Mouse (Mus musculus) midbrain, embryonic 12.5 days (tissue): ENCODE data around the gene Hrh1. TPM values are rescaled to one million over a fixed set of nuclear protein-coding genes. Genes with fewer than 3 reads are reported as not detected.

Experiments
- ATAC-seq: fragments of 200-750 bp; cut with Nextera tagmentation; 2 replicates; pipeline ENCODE4 v1.8.0; 2017; ENCODE audit warnings: low read depth, moderate TSS enrichment, moderate library complexity; ENCODE audit not compliant: low FRiP score
- H3K27ac ChIP-seq: fragments of 300-500 bp; sonication (generic); replicated peaks from 2 replicates; pipeline ENCODE4 v1.5.1; 2016; ENCODE audit warnings: mild to moderate bottlenecking
- H3K27me3 ChIP-seq: fragments of 300-500 bp; sonication (generic); 2 replicates; pipeline ENCODE4 v1.6.1; 2016; ENCODE audit warnings: mild to moderate bottlenecking
- H3K36me3 ChIP-seq: fragments of 300-500 bp; sonication (generic); 2 replicates; pipeline ENCODE4 v1.6.1; 2016
- H3K4me1 ChIP-seq: fragments of 300-500 bp; sonication (generic); 2 replicates; pipeline ENCODE4 v1.6.1; 2016
- H3K4me2 ChIP-seq: fragments of 300-500 bp; sonication (generic); replicated peaks from 2 replicates; pipeline ENCODE4 v1.6.1; 2016; ENCODE audit warnings: mild to moderate bottlenecking, moderate library complexity
- H3K4me3 ChIP-seq: fragments of 300-500 bp; sonication (generic); 2 replicates; pipeline ENCODE4 v1.5.1; 2016; ENCODE audit warnings: mild to moderate bottlenecking
- H3K9ac ChIP-seq: fragments of 300-500 bp; sonication (generic); replicated peaks from 2 replicates; pipeline ENCODE4 v1.6.1; 2016; ENCODE audit warnings: mild to moderate bottlenecking, moderate library complexity
- H3K9me3 ChIP-seq: fragments of 300-500 bp; sonication (generic); 2 replicates; pipeline ENCODE4 v1.6.1; 2016; ENCODE audit warnings: mild to moderate bottlenecking
- WGBS: fragments of 180-500 bp; shearing (Covaris S2); methylation state at CpG from one replicate; pipeline ENCODE4 v1.1.7; 2016; 5-methylcytosine and 5-hydroxymethylcytosine counted together
- polyA plus RNA-seq: library from polyadenylated mRNA; unstranded; fragments of >200 nt; fragmentation: Nextera tagmentation; extraction: Ambion mirVana; gene quantifications from 2 replicates; pipeline ENCODE4 v1.2.1, GENCODE M21; 2016

Gene Hrh1
- 0.21 and 0.28 TPM in 2 replicates for polyA plus RNA-seq

GRCm38 (mm10) chr6:114397691-114398217, at the start of gene Hrh1:
Hrh1 (plus strand) TSS chr6:114397936.
- Histone ChIP-seq H3K4me1 (peaks cover 28% of the 10 kb centered on the region), H3K9ac (peak within 1 kb of the TSS; percentile 52; the same call in 1 of the 2 replicates), H3K27me3 (peaks cover 72% of the 10 kb centered on the region), H3K27ac (no peak within 1 kb of the TSS), H3K9me3 (no peaks in the 10 kb centered on the region), H3K4me3 (peak within 1 kb of the TSS; percentile 59), H3K36me3 (no peaks in the 10 kb centered on the region), H3K4me2 (peak within 1 kb of the TSS; percentile 92)
- under 1% methylated on average over 56 of the region's 56 CpGs for WGBS
- peak; percentile 58 for ATAC-seq

- H3K9ac ChIP-seq = no peak overlapping the region
- no peak overlapping the region for H3K4me3 ChIP-seq
- H3K27ac ChIP-seq = no peak overlapping the region
- WGBS = 85% methylated on average over 4 of the region's 4 CpGs
- H3K36me3 ChIP-seq = no peaks in the 10 kb centered on the region
- no peak overlapping the region for H3K4me2 ChIP-seq
- peaks cover 5% of the 10 kb centered on the region; the same call in 1 of the 2 replicates for H3K27me3 ChIP-seq
- no peaks in the 10 kb centered on the region for H3K4me1 ChIP-seq
- H3K9me3 ChIP-seq = no peaks in the 10 kb centered on the region
- ATAC-seq = no peak
Observed at GRCm38 (mm10) chr6:114354635-114355034, 43.1 kb upstream of the Hrh1 start.

DNA sequence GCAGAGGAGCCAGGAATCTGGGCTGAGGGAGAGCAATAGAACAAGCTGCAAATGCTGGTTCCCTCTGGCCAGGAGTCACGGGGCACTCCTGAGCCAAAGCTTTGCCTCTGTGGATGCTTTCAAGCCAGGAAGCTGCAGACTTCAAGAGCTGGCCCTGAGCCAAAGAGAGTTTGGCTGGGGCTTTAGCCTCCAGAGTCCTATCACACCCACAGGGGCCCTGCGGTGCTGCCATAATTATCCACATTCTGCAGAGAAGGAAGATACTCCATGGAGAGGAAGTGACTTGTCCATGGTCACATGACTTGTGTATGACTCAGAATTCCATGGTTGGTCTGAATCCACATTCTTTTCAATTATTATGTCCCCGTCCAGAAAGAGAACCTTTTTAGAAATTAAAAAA, 39.6 kb upstream of the Hrh1 start:
- Histone ChIP-seq H3K36me3 (no peaks in the 10 kb centered on the region), H3K9me3 (no peaks in the 10 kb centered on the region), H3K4me3 (no peak overlapping the region), H3K27ac (no peak overlapping the region), H3K9ac (no peak overlapping the region), H3K27me3 (peaks cover 4% of the 10 kb centered on the region; the same call in 1 of the 2 replicates), H3K4me2 (no peak overlapping the region), H3K4me1 (no peaks in the 10 kb centered on the region)
- no peak for ATAC-seq
- WGBS = 76% methylated on average over 3 of the region's 3 CpGs

DNA sequence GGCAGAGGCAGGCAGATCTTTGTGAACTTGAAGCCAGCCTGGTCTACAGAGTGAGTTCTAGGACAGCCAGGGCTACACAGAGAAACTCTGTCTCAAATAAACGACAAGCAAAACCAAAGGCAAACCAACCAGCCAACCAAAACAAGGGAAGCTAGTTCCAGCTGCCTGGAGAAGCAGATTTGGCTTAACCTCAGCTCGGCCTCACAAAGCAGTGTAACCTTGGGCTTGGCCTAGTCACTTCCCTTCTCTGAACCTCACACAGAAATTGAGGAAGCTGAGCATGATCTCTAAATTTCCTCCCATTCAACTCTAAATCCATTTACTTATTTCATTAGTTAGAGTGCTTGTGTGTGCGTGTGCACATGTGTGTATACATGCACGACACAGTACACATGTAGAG, 35.4 kb upstream of the Hrh1 start:
- WGBS = 82% methylated on average over 4 of the region's 4 CpGs
- no peak overlapping the region for H3K4me3 ChIP-seq

GRCm38 (mm10) chr6:114363740-114364139, 34.0 kb upstream of the Hrh1 start:
- 89% methylated on average over 8 of the region's 8 CpGs for WGBS
- H3K4me3 ChIP-seq = no peak overlapping the region
- H3K27ac ChIP-seq = no peak overlapping the region
- H3K9ac ChIP-seq = no peak overlapping the region
- H3K4me1 ChIP-seq = no peaks in the 10 kb centered on the region
- ATAC-seq = no peak
- H3K36me3 ChIP-seq = no peaks in the 10 kb centered on the region
- H3K9me3 ChIP-seq = no peaks in the 10 kb centered on the region
- H3K27me3 ChIP-seq = 0 out of 2 replicates have a peak, but pooled peaks cover 4% of the 10 kb centered on the region
- no peak overlapping the region for H3K4me2 ChIP-seq

More for the DNA sequence above, 35.4 kb upstream of the Hrh1 start:
- Histone ChIP-seq H3K27me3 (0 out of 2 replicates have a peak, but pooled peaks cover 3% of the 10 kb centered on the region), H3K9me3 (no peaks in the 10 kb centered on the region), H3K27ac (no peak overlapping the region), H3K9ac (no peak overlapping the region), H3K4me2 (no peak overlapping the region), H3K4me1 (no peaks in the 10 kb centered on the region), H3K36me3 (no peaks in the 10 kb centered on the region)
- ATAC-seq = no peak

DNA sequence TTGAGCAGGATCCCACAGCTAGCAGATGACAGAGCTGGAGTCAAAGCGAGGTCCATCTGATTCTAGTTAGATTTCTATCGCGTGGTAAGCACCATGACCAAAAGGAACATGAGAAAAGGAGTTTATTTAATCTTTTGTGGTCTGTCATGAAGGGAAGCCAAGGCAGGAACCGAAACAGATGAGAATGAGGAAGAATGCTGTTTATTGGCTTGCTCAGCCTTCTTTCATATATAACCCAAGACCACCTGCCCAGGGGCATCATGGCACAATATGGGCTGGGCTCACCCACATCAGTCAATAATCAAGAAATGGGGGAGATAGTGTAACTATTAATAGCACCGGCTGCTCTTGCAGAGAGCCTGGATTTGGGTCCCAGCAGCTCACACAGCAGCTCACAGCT, 33.0 kb upstream of the Hrh1 start:
- Histone ChIP-seq H3K36me3 (no peaks in the 10 kb centered on the region), H3K9ac (no peak overlapping the region), H3K27me3 (0 out of 2 replicates have a peak, but pooled peaks cover 9% of the 10 kb centered on the region), H3K4me3 (no peak overlapping the region), H3K9me3 (no peaks in the 10 kb centered on the region), H3K27ac (no peak overlapping the region), H3K4me1 (no peaks in the 10 kb centered on the region), H3K4me2 (no peak overlapping the region)
- 86% methylated on average over 5 of the region's 5 CpGs for WGBS
- no peak for ATAC-seq

DNA sequence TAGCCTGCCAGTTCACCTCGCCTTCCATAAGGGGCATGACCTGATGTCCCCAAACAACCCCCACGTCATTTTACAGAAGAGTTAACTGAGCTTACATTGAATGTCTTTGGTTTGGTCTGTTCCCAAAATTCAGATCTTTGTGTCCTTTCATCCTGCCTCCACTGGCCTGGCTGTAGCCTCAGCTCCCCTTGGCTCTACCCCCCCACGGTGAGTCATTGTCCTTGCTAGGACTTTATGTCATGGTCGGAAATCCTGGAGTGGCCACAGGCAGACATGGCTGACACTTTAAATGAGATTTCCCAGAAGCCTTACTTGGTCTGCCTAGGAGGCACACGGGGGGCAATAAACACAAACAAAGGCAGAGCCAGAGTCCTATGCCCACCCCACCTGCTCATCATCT, 31.5 kb upstream of the Hrh1 start:
- no peak overlapping the region for H3K4me3 ChIP-seq
- H3K4me2 ChIP-seq = no peak overlapping the region
- H3K9ac ChIP-seq = no peak overlapping the region
- WGBS = 65% methylated on average over 5 of the region's 5 CpGs
- ATAC-seq = no peak
- H3K27ac ChIP-seq = no peak overlapping the region
- H3K4me1 ChIP-seq = no peaks in the 10 kb centered on the region
- 0 out of 2 replicates have a peak, but pooled peaks cover 9% of the 10 kb centered on the region for H3K27me3 ChIP-seq
- no peaks in the 10 kb centered on the region for H3K36me3 ChIP-seq
- H3K9me3 ChIP-seq = no peaks in the 10 kb centered on the region

GRCm38 (mm10) chr6:114367681-114368080, 30.1 kb upstream of the Hrh1 start:
- 76% methylated on average over 6 of the region's 6 CpGs for WGBS
- H3K27ac ChIP-seq = no peak overlapping the region

GRCm38 (mm10) chr6:114368196-114368595, 29.5 kb upstream of the Hrh1 start:
- H3K4me2 ChIP-seq = no peak overlapping the region
- 0 out of 2 replicates have a peak, but pooled peaks cover 9% of the 10 kb centered on the region for H3K27me3 ChIP-seq
- no peak for ATAC-seq
- no peaks in the 10 kb centered on the region for H3K4me1 ChIP-seq
- no peak overlapping the region for H3K9ac ChIP-seq
- no peaks in the 10 kb centered on the region for H3K36me3 ChIP-seq
- no peak overlapping the region for H3K4me3 ChIP-seq
- WGBS = 82% methylated on average over 6 of the region's 6 CpGs
- H3K27ac ChIP-seq = no peak overlapping the region
- no peaks in the 10 kb centered on the region for H3K9me3 ChIP-seq

More at GRCm38 (mm10) chr6:114367681-114368080, 30.1 kb upstream of the Hrh1 start:
- H3K4me3 ChIP-seq = no peak overlapping the region
- no peaks in the 10 kb centered on the region for H3K36me3 ChIP-seq
- ATAC-seq = no peak
- H3K27me3 ChIP-seq = 0 out of 2 replicates have a peak, but pooled peaks cover 9% of the 10 kb centered on the region
- H3K9ac ChIP-seq = no peak overlapping the region
- H3K9me3 ChIP-seq = no peaks in the 10 kb centered on the region
- H3K4me1 ChIP-seq = no peaks in the 10 kb centered on the region
- H3K4me2 ChIP-seq = no peak overlapping the region

DNA sequence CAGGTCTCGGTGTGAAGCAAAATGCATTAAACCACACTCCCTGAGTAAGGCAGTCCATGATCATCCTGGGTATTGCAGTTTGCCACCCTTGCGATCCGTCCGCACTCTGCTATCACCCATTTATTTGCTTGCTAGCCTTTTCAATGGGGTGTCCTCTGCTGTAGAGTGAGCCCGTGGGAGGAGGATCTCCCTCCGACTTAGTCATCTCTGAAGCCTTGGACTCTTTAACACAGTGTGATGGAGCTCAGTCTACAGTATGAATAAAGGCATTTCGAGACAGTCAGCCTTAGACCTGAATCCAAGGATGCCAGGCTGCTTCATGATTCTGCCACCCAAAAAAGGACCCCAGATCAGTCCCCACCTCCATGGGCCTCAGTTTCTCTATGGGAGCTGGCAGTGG, 25.0 kb upstream of the Hrh1 start:
- H3K4me2 ChIP-seq = no peak overlapping the region
- H3K27ac ChIP-seq = no peak overlapping the region
- H3K4me1 ChIP-seq = no peaks in the 10 kb centered on the region
- no peak overlapping the region for H3K4me3 ChIP-seq
- no peak overlapping the region for H3K9ac ChIP-seq
- H3K9me3 ChIP-seq = no peaks in the 10 kb centered on the region
- H3K27me3 ChIP-seq = 0 out of 2 replicates have a peak, but pooled peaks cover 6% of the 10 kb centered on the region
- whole genome bisulfite sequencing = 92% methylated on average over 7 of the region's 7 CpGs
- ATAC-seq = no peak
- H3K36me3 ChIP-seq = no peaks in the 10 kb centered on the region

GRCm38 (mm10) chr6:114380872-114381271, 16.9 kb upstream of the Hrh1 start:
- 76% methylated on average over 3 of the region's 3 CpGs for WGBS
- no peak overlapping the region for H3K4me3 ChIP-seq

GRCm38 (mm10) chr6:114387320-114387719, 10.4 kb upstream of the Hrh1 start:
- H3K4me1 ChIP-seq = no peaks in the 10 kb centered on the region
- no peak overlapping the region for H3K9ac ChIP-seq
- ATAC-seq = no peak
- H3K4me2 ChIP-seq = no peak overlapping the region
- peaks cover 8% of the 10 kb centered on the region; the same call in 1 of the 2 replicates for H3K27me3 ChIP-seq
- no peak overlapping the region for H3K27ac ChIP-seq
- 82% methylated on average over 6 of the region's 6 CpGs for WGBS
- no peaks in the 10 kb centered on the region for H3K36me3 ChIP-seq
- H3K9me3 ChIP-seq = no peaks in the 10 kb centered on the region
- no peak overlapping the region for H3K4me3 ChIP-seq

More at GRCm38 (mm10) chr6:114380872-114381271, 16.9 kb upstream of the Hrh1 start:
- ATAC-seq = no peak
- H3K36me3 ChIP-seq = no peaks in the 10 kb centered on the region
- H3K4me1 ChIP-seq = no peaks in the 10 kb centered on the region
- no peak overlapping the region for H3K4me2 ChIP-seq
- H3K9ac ChIP-seq = no peak overlapping the region
- no peaks in the 10 kb centered on the region; the same call in 1 of the 2 replicates for H3K27me3 ChIP-seq
- H3K9me3 ChIP-seq = no peaks in the 10 kb centered on the region
- no peak overlapping the region for H3K27ac ChIP-seq
